Mouse (Mus musculus) erythroblast, embryonic 14.5 days (primary cell): ENCODE results near the gene Mydgf.

Source experiments
- GATA1 ChIP-seq: IDR thresholded peaks from 2 replicates; pipeline ENCODE4 v1.6.1; 2012; ENCODE audit warnings: low read length, inconsistent platforms, mixed read lengths
- TAL1 ChIP-seq: IDR thresholded peaks from 3 replicates; pipeline ENCODE4 v1.6.1; 2012; ENCODE audit warnings: low read length, inconsistent platforms, mixed read lengths

DNA sequence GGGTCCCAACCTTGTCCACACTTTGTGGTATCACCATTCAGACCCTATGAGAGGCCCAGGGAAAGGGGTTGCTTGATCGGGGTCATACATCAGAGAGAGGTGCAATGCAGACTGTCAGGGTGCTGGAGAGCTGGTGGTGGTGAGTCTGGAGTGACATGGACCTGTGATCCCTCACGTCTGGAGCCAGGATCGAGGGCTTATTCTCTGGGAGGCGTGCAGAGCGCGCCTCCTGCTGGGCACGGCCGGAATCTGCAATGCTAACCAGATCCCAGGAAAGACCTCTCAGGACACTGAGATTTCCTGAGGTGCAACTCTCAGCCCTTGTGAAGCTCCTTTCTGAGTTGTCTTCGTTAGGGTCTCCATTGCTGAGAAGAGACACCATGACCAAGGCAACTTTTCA, 24.0 kb downstream of the Mydgf start:
- no peak for TF ChIP-seq GATA1
- no peak for TF ChIP-seq TAL1
